Mouse (Mus musculus): ENCODE data around the gene Fbxl18.
A peak's percentile ranks its signal among the peaks of the same experiment; 100 is the strongest.

The Fbxl18 gene

GRCm38 (mm10) chr5:142823096-142824062, 71.8 kb downstream of the Fbxl18 start:
- no peak for DNase-seq (ENCODE audit: low read depth, low spot score)

GRCm38 (mm10) chr5:142822286-142823095, 72.7 kb downstream of the Fbxl18 start:
- no peak for DNase-seq (ENCODE audit: low read depth, low spot score)

DNA sequence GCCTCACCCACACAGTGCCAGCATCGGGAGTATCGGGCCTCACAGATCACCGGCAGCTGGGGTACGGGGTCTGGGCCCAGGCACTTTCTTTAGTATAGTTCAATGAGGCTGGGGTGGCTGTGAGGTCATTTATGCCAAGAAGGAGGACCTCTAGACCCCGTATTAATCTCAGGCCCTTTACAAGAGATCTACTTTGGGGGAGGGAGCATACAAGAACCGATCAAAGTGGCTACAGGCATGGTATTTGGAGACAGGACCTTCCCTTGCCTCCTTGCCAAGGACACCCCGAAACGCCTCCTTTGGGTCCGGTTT, 73.3 kb downstream of the Fbxl18 start:
- no peak for DNase-seq (ENCODE audit: low read depth, low spot score)

GRCm38 (mm10) chr5:142821266-142821973, 73.8 kb downstream of the Fbxl18 start:
- no peak for DNase-seq (ENCODE audit: low read depth, low spot score)

DNA sequence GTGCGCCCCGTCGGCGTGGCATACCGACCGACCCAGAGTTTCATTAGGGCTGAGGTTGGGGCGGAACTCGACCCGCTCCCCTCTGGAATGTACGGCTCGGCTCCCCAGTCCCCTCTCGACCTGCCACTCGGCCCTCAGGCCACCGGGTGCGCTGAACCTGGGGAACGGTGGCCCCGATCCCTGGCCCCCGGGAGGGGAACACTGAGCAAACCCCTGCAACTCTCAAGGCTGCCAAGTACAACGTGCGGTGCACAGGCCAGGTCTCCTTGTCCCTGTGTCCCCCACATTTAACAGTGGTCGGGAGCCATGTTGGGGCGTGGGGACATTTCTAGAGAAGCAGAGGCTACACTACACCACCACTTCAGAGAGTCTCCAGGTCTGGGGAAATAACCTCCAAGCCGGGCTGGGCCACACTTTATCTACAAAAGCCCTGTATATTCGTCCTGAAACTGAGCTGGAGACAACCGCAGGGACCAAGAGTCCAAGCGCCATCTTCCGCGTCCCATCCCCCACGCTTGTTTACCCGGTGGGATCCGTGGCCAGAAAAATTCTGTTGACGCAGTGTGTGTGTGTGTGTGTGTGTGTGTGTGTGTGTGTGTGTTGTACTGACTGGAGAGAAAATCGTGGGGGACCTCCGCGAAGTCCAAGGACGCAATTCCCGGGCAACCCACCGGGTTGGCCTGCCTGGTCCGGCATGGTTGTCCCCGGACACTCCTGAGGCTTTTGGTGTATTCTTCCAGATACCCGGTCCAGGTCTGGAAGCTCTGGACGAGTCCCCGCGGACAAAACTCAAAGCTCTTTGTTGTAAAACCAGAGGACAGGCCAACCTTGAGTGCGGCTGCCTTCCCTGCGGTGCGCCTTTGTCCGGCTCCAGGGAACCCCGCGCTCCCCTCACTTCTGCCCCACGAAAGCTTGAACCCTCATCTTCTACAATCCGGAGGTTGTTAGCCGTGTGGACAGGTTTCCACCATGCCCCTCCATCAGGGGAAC, 74.7 kb downstream of the Fbxl18 start:
- no peak for DNase-seq (ENCODE audit: low read depth, low spot score)

- DNase-seq (ENCODE audit: low read depth, low spot score): no peak
Measured at GRCm38 (mm10) chr5:142819385-142820275, 75.6 kb downstream of the Fbxl18 start.

DNA sequence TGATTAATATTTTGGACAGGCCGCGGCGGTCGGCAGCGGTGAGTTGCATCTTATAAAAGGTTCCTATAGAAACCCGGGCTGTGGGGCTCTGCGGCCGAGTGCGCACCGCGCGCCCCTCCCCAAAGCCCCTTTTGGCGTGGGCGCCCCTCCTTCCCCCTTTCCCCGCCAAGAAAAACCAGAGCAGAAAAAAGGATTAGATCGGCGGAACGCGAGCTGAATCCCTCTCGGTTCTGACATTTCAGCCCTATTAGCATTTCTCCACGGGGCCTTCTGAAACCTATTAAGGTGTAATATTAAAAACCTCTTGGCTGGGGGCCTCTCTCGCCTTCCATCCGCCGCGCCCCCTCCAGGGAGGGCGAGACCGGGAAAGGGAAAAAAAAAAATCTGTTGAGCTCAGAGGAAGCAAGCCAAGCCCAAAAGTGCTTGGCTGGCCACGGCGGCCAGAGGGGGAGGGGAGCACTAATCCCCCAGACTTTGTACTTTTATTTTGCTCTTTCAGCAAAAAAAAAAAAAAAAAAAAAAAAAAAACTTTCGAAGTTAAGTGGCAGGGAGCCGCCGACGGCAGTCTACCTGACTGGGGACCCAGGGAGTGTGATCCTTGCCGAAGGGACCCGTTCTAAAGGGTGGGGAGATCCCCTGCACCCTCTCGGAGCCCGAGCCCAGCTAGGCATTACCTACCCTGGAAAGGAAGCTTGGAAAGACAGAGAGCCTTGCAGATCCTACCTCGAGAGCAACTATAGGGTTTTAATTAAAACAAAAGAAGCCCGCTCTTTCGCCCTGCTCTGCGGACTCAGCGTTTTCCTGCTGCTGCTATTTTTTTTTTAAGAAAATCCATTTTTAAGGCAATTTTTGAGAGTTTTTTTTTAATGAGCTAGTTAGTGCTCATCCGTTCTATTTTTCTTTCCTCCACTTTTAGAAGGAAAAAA, 76.5 kb downstream of the Fbxl18 start:
- no peak for DNase-seq (ENCODE audit: low read depth, low spot score)

DNA sequence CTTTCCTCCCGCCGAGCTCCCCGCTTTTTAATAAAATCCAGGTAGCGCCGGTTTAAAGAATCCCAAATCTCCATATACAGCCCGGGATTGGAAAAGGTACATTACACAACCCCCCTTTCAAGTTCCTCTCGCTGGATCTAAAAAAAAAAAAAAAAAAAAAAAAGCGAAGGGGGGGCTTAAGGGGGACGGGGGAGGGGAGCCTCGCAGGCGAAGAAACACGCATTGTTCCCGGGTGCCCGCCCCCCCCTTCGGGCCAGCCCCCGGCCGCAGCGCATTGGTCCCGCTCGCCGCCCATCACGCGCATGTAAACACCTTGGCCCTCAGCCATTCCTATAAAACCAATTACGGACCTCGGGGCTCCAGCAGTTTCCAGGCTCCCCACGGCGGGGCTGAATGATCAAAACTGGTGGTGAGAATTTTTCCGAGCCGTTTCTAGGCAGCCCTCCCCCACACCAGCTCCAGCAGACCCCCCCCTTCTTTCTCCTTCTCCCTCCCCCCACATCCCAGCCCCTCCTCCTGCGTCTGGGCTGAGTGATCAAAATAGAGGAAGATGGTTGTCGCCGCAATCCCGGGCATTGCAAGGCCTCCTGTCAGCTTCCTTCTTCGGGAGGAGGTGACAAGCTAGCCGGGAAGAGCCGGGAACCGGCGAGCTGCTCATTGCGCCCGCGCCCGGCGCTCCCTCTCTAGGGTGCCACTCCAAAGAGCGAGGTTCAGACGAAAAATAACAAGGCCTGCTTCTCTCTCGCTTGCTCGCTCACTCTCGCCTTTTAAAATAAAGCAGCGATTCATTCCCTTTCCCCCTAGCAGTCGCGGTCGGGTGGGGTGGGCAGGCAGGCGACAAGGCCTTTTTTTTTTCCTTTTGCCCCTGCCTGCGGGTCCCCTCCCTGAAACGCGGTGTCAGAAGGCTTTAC, 77.4 kb downstream of the Fbxl18 start, which contains the start of gene Tnrc18:
TSS of gene Tnrc18 (minus strand) at position 139 of the 911 bp plus-strand sequence.
- DNase-seq (ENCODE audit: low read depth, low spot score): peak; percentile 57

Data from CD4-positive helper T cell, adult 2 months (primary cell).